Mouse (Mus musculus): ENCODE measurements around the gene Pex5l. TPM values are rescaled to one million over a fixed set of nuclear protein-coding genes. Genes with fewer than 3 reads are reported as not detected.

Gene Pex5l
- 0.25 and 0.51 TPM in 2 replicates for polyA plus RNA-seq (2015; fragmentation: Nextera tagmentation; extraction: Ambion mirVana)

DNA sequence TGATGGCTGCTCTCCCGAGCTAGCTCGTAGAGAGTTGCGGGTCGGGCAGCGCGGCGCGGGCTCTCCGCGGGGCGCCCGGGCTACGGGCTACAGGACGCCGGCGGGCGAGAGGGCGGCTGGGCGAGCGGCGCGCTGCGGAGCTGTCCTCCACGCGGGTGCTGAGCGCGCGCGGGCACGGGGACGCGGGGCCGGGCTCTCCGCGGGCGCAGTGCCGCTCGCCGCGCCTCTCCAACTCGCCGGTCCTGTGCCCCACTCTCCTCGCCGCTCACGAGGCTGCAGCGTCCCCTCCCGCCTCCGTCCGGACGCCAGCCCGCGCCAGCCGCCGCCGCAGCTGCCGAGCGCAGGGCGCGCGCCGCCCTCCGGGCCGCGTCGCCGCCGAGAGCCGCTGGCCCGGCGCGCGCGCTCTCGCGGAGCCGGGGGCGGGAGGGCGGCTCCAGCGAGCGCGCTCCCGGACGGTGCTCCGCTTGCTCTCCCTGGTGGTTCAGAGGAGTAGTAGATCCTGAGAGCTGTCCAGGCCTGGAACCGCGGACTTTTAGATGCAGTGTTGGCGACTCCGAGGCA, at the start of gene Pex5l:
Gene Pex5l (minus strand): TSS at position 347 of the 561 bp plus-strand sequence.

